ENCODE assay signal across 10 mouse cellular contexts in the genomic region with DNA sequence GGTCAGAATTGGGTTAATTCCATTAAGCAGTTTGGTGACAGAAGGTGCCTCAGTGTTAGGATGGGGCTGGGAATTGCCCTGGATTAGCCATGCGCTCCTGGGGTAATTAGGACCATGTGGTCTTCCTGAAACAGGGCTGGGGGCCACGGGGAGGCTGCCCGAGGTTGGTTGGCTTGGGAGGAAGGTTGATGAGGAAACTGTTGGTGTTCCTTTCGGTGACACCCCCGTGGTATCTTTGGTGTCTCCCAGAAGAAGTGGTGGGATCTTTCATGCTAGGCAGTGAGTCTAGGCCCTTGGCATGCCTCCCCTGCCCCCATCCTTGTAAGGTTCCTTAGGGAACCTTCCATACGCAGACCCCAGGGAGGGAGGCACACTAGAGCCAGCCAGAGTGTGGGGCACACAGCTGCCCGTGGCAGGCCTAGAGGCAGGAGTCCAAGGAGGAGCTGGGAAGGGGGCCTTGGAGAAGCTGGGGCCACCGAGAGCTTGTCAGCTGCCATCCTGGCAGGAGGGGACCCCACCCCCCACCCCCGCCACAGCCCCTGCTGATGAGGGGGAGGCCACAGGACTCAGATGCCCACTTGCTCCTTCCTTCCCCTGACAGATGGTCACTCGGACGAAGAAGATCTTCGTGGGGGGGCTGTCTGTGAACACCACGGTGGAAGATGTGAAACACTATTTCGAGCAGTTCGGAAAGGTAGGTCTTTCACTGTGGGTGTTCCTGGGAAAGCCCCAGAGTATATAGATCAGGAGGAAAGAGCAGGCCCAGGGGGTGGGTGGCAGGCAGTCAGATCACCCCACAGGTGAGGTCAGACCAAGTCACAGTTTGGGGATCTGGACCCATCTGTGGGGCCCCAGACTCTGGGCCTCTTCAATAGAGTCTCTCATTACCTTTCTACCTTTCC. TPM values are rescaled to one million over a fixed set of nuclear protein-coding genes. Genes with fewer than 3 reads are reported as not detected.
A peak's percentile ranks its signal among the peaks of the same experiment; 100 is the strongest.
DNase-seq lines count a peak whose midpoint lies in the region; ATAC-seq and TF ChIP-seq lines count a peak whose summit lies in the region.
"Had no signal": no experiment of that assay in that cellular context is flagged by ENCODE, and none has a peak within 500 bp of the region (broad histone marks: within the 10 kb centered on the region; RNA-seq: fewer than 3 reads in every experiment).

No protein-coding gene starts in this region.

- ATAC-seq in hindbrain, embryonic 14.5 days (ENCODE audit: low FRiP score), result no peak
- no peak for ATAC-seq in midbrain, embryonic 15.5 days (replicated peaks)

- H3K9me3 ChIP-seq in ES-Bruce4 (replicated peaks; ENCODE audit: control insufficient read depth, insufficient read depth, low read length, poor library complexity, severe bottlenecking), result no peaks in the 10 kb centered on the region
- no peaks in the 10 kb centered on the region for H3K9me3 ChIP-seq in hindbrain, embryonic 14.5 days (ENCODE audit: control insufficient read depth, low read length)
- H3K9me3 ChIP-seq in midbrain, embryonic 15.5 days, result no peaks in the 10 kb centered on the region

- H3K4me1 ChIP-seq in ES-Bruce4 (ENCODE audit: control insufficient read depth, insufficient read depth, low read length), result peaks cover 26% of the 10 kb centered on the region
- H3K4me1 ChIP-seq in hindbrain, embryonic 14.5 days (replicated peaks; ENCODE audit: control insufficient read depth, insufficient read depth, low read length), result peaks cover 85% of the 10 kb centered on the region
- peaks cover 90% of the 10 kb centered on the region for H3K4me1 ChIP-seq in midbrain, embryonic 15.5 days

- WGBS in hindbrain, embryonic 14.5 days, result 12% methylated on average over 15 of the region's 15 CpGs
- WGBS in midbrain, embryonic 15.5 days, result 6% methylated on average over 15 of the region's 15 CpGs

- H3K4me2 ChIP-seq in hindbrain, embryonic 14.5 days (replicated peaks), result peak overlapping the region; percentile 83
- peak overlapping the region; percentile 91 for H3K4me2 ChIP-seq in midbrain, embryonic 15.5 days

- no peak overlapping the region for H3K9ac ChIP-seq in ES-Bruce4 (ENCODE audit: low read depth, poor library complexity, severe bottlenecking)
- peak overlapping the region; percentile 80 for H3K9ac ChIP-seq in hindbrain, embryonic 14.5 days
- H3K9ac ChIP-seq in midbrain, embryonic 15.5 days, result peak overlapping the region; percentile 53
- H3K9ac ChIP-seq: liver, embryonic 14.5 days had no signal

- no peaks in the 10 kb centered on the region for H3K36me3 ChIP-seq in ES-Bruce4 (ENCODE audit: control insufficient read depth, insufficient read depth, low read length, poor library complexity, severe bottlenecking)
- peaks cover 44% of the 10 kb centered on the region for H3K36me3 ChIP-seq in hindbrain, embryonic 14.5 days (replicated peaks; ENCODE audit: control insufficient read depth, insufficient read depth)
- no peaks in the 10 kb centered on the region for H3K36me3 ChIP-seq in midbrain, embryonic 15.5 days (replicated peaks)

- no peak for TF ChIP-seq EP300 in ES-Bruce4 (IDR thresholded peaks at IDR 0.05; ENCODE audit: insufficient read depth, low read depth, low read length)

- H3K27me3 ChIP-seq in ES-Bruce4 (ENCODE audit: control insufficient read depth, insufficient read depth, low read length, poor library complexity, severe bottlenecking), result peaks cover 4% of the 10 kb centered on the region; the same call in 1 of the 2 replicates
- H3K27me3 ChIP-seq in hindbrain, embryonic 14.5 days (ENCODE audit: control insufficient read depth, insufficient read depth, low read length), result no peaks in the 10 kb centered on the region
- no peaks in the 10 kb centered on the region for H3K27me3 ChIP-seq in midbrain, embryonic 15.5 days (replicated peaks)

- no peak for TF ChIP-seq CTCF in ES-Bruce4 (IDR thresholded peaks at IDR 0.05; ENCODE audit: low read depth, low read length)

- TF ChIP-seq POLR2A in ES-Bruce4 (IDR thresholded peaks at IDR 0.05; ENCODE audit: insufficient read depth, low read length), result no peak

- H3K27ac ChIP-seq in ES-Bruce4 (ENCODE audit: insufficient read depth, low read length), result peak overlapping the region; percentile 46
- H3K27ac ChIP-seq in hindbrain, embryonic 14.5 days, result peak overlapping the region; percentile 100
- H3K27ac ChIP-seq in midbrain, embryonic 15.5 days, result peak overlapping the region; percentile 99
- H3K27ac ChIP-seq: liver, embryonic 14.5 days had no signal

- peak; percentile 57 for DNase-seq in embryo, embryonic 11 days
- DNase-seq in hindbrain, embryonic 14.5 days (ENCODE audit: low spot score), result no peak
- no peak for DNase-seq in urinary bladder, postnatal 25 days (ENCODE audit: low spot score)
- DNase-seq in spleen, postnatal 14 days (ENCODE audit: low spot score in 2 of 2), result no peak
- no peak for DNase-seq in heart, postnatal 36 days
- DNase-seq in kidney, adult 9 months, result no peak
- DNase-seq: thymus, postnatal 25 days had no signal

- no peak overlapping the region for H3K4me3 ChIP-seq in ES-Bruce4 (ENCODE audit: low read depth, low read length)
- peak overlapping the region; percentile 28 for H3K4me3 ChIP-seq in hindbrain, embryonic 14.5 days (replicated peaks; ENCODE audit: low read length)
- H3K4me3 ChIP-seq in midbrain, embryonic 15.5 days, result peak overlapping the region; percentile 31; the same call in 1 of the 2 replicates

- intact Hi-C loops in heart, postnatal 36 days (cut with DNase I), result no loop called here

RNA-seq across cellular contexts. Expression of gene Msi1, which starts 5.7 kb away (rescaled TPM):
- polyA plus RNA-seq in ES-Bruce4 (2011; ENCODE audit: insufficient read depth, insufficient read length, low read depth, missing spikeins), result 48.7 and 49.2 TPM in 2 replicates
- 59.6 and 60.2 TPM in 2 replicates for polyA plus RNA-seq in hindbrain, embryonic 14.5 days (2014; fragmentation: Nextera tagmentation; extraction: Ambion mirVana)
- 65.9 and 66.3 TPM in 2 replicates for polyA plus RNA-seq in midbrain, embryonic 15.5 days (2015; fragmentation: Nextera tagmentation; extraction: Ambion mirVana)
- total RNA-seq in heart, postnatal 36 days (2021), result 1 to 10 TPM in 1 of 2 experiments, under 1 TPM in 1; 0.92 to 1.2 TPM

RNA-seq across cellular contexts. Expression of gene Pla2g1b, which starts 31.0 kb away (rescaled TPM):
- 55.4 and 63.2 TPM in 2 replicates for polyA plus RNA-seq in ES-Bruce4 (2011; ENCODE audit: insufficient read depth, insufficient read length, low read depth, missing spikeins)
- 0.67 TPM in 1 of 2 replicates, not detected in the other for polyA plus RNA-seq in hindbrain, embryonic 14.5 days (2014; fragmentation: Nextera tagmentation; extraction: Ambion mirVana)
- not detected in 2 replicates for polyA plus RNA-seq in midbrain, embryonic 15.5 days (2015; fragmentation: Nextera tagmentation; extraction: Ambion mirVana)
- total RNA-seq in heart, postnatal 36 days (2021), result not detected
- polyA plus RNA-seq: liver, embryonic 14.5 days had no signal

RNA-seq across cellular contexts. Expression of gene Sirt4, which starts 49.4 kb away (rescaled TPM):
- 22.2 and 28.3 TPM in 2 replicates for polyA plus RNA-seq in ES-Bruce4 (2011; ENCODE audit: insufficient read depth, insufficient read length, low read depth, missing spikeins)
- polyA plus RNA-seq in hindbrain, embryonic 14.5 days (2014; fragmentation: Nextera tagmentation; extraction: Ambion mirVana), result 19.1 and 20.3 TPM in 2 replicates
- 31.6 and 32.6 TPM in 2 replicates for polyA plus RNA-seq in midbrain, embryonic 15.5 days (2015; fragmentation: Nextera tagmentation; extraction: Ambion mirVana)
- total RNA-seq in heart, postnatal 36 days (2021), result 10 to 100 TPM; 17.9 to 18.1 TPM

Comparison
In these comparisons a context has a peak if more than half of its experiments do, and no peak if none do; other contexts are left out.
1. H3K27ac ChIP-seq: peak in every context shown above with its lines; median percentile 100 in hindbrain, embryonic 14.5 days; 99 in midbrain, embryonic 15.5 days; 46 in ES-Bruce4.
2. RNA of gene Pla2g1b, which starts 31.0 kb away (polyA plus RNA-seq): 55.4 to 63.2 TPM in ES-Bruce4; 0.67 TPM in hindbrain, embryonic 14.5 days and not detected in midbrain, embryonic 15.5 days; every median in the first group is over 10 times any median in the second.